In the genomic region with DNA sequence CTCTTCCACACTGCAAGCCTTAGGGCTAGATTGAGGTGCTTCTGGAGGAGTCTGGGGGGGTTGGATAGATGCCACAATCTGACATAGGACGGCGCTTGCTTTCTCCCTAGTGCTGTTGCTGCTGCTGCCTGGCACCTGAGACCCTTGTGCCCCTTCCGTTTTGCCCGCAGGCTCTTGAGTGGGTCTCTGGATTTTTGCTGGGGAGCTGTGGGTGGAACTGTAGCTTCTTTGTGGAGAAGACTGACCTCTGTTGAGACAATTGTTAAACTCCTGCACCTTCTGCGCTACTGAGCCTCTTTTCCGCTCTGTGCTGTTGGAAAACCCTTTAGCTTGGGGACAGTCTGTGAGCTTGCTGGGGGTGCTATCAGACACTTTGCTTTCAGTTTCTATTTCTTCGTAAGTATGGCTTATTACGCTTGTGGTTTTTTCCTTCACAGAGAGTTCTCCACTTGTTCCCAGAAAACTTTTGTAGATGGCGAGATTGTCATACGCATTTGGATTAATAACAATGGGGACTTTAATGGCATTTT, we compare ENCODE assay signal across 21 mouse cellular contexts.
DNase-seq lines count a peak whose midpoint lies in the region; ATAC-seq and TF ChIP-seq lines count a peak whose summit lies in the region.
"Had no signal": no experiment of that assay in that cellular context is flagged by ENCODE, and none has a peak within 500 bp of the region (broad histone marks: within the 10 kb centered on the region; RNA-seq: fewer than 3 reads in every experiment).

No protein-coding gene starts in this region.

- no peak overlapping the region for H3K4me3 ChIP-seq in kidney, adult 2 months (ENCODE audit: insufficient read depth, low read depth, low read length)
- no peak overlapping the region for H3K4me3 ChIP-seq in kidney, embryonic 15.5 days (replicated peaks)
- H3K4me3 ChIP-seq: forebrain, embryonic 12.5 days; liver, embryonic 13.5 days; lung, embryonic 15.5 days; midbrain, embryonic 10.5 days; neural tube, embryonic 12.5 days had no signal

- DNase-seq in kidney, adult 2 months = peak; percentile 40
- peak; percentile 55 for DNase-seq in CD4-positive, CD25-positive, alpha-beta regulatory T cell, adult 2 months (ENCODE audit: low read depth, low spot score)
- DNase-seq in naive thymus-derived CD4-positive, alpha-beta T cell, adult 2 months (ENCODE audit: low read depth) = peak; percentile 59
- no peak for DNase-seq in natural killer cell, adult 2 months (ENCODE audit: low spot score in 2 of 2)
- DNase-seq in left cerebral cortex, adult 18-20 months (ENCODE audit: low spot score in 2 of 2) = no peak
- DNase-seq: adrenal gland, postnatal 14 days; cerebellum, adult 8-10 months; heart, postnatal 10 days; kidney, postnatal 10 days; liver, embryonic 13.5 days; lung, postnatal 4 days; right cerebral cortex, postnatal 4 days had no signal

- ATAC-seq in kidney, embryonic 15.5 days (replicated peaks; ENCODE audit: low FRiP score) = no peak
- ATAC-seq in activated CD4-positive, CD25-positive, alpha-beta regulatory T cell, adult 4 months = peak; percentile 79
- ATAC-seq: intestine, embryonic 16.5 days; Patski had no signal

- no peak overlapping the region for H3K9ac ChIP-seq in kidney, embryonic 15.5 days
- H3K9ac ChIP-seq: forebrain, embryonic 12.5 days; hindbrain, embryonic 14.5 days; liver, embryonic 13.5 days; lung, embryonic 15.5 days; neural tube, embryonic 12.5 days had no signal

- H3K27me3 ChIP-seq in kidney, adult 2 months (replicated peaks; ENCODE audit: control insufficient read depth, insufficient read depth, low read length) = no peaks in the 10 kb centered on the region
- no peaks in the 10 kb centered on the region for H3K27me3 ChIP-seq in kidney, embryonic 15.5 days
- H3K27me3 ChIP-seq: forebrain, embryonic 12.5 days; liver, embryonic 13.5 days; lung, embryonic 15.5 days; neural tube, embryonic 12.5 days; Patski had no signal

- H3K4me2 ChIP-seq in kidney, embryonic 15.5 days = no peak overlapping the region
- H3K4me2 ChIP-seq: forebrain, embryonic 12.5 days; hindbrain, embryonic 14.5 days; liver, embryonic 13.5 days; lung, embryonic 15.5 days; neural tube, embryonic 12.5 days had no signal

- WGBS in kidney, adult 2 months = 86% methylated on average over 10 of the region's 10 CpGs
- WGBS in kidney, embryonic 15.5 days = 90% methylated on average over 10 of the region's 10 CpGs

- peaks cover 5% of the 10 kb centered on the region for H3K9me3 ChIP-seq in kidney, embryonic 15.5 days (replicated peaks)

- no peak for TF ChIP-seq CTCF in kidney, adult 2 months (conservative IDR thresholded peaks at IDR 0.05; ENCODE audit: insufficient read depth, insufficient read length, low read depth, low read length)

- TF ChIP-seq POLR2A in kidney, adult 2 months (IDR thresholded peaks at IDR 0.05; ENCODE audit: low read depth, low read length) = no peak

- H3K27ac ChIP-seq in kidney, adult 2 months (ENCODE audit: insufficient read depth, low read depth, low read length) = peak overlapping the region; percentile 42; the same call in 1 of the 2 replicates
- no peak overlapping the region for H3K27ac ChIP-seq in kidney, embryonic 15.5 days
- H3K27ac ChIP-seq: forebrain, embryonic 12.5 days; hindbrain, embryonic 14.5 days; liver, embryonic 13.5 days; lung, embryonic 15.5 days; midbrain, embryonic 10.5 days; neural tube, embryonic 12.5 days had no signal

- no peaks in the 10 kb centered on the region for H3K36me3 ChIP-seq in kidney, adult 2 months (ENCODE audit: control insufficient read depth, insufficient read depth, low read length)
- peaks cover 32% of the 10 kb centered on the region for H3K36me3 ChIP-seq in kidney, embryonic 15.5 days

- no peaks in the 10 kb centered on the region for H3K4me1 ChIP-seq in kidney, adult 2 months (ENCODE audit: control insufficient read depth, insufficient read depth, low read length)
- no peaks in the 10 kb centered on the region for H3K4me1 ChIP-seq in kidney, embryonic 15.5 days
- H3K4me1 ChIP-seq: forebrain, embryonic 12.5 days; midbrain, embryonic 10.5 days; neural tube, embryonic 12.5 days had no signal

Comparison
In these comparisons a context has a peak if more than half of its experiments do, and no peak if none do; other contexts are left out.
1. DNase-seq: peak in kidney, adult 2 months (single experiment), CD4-positive, CD25-positive, alpha-beta regulatory T cell, adult 2 months (single experiment) and naive thymus-derived CD4-positive, alpha-beta T cell, adult 2 months (single experiment); none in natural killer cell, adult 2 months (0 of 2) and left cerebral cortex, adult 18-20 months (0 of 2).